Mouse (Mus musculus) MEL-GATA-1-ER (cell line): Measurements from ENCODE around the gene Pyroxd1.
"Not testable (repeated sequence)": the region's sequence is repeated elsewhere in the genome, so short reads cannot be mapped to it uniquely, and the experiment has no call there.

Experiments
- DNase-seq: peaks from one replicate; pipeline ENCODE4 v3.0.0-alpha.2; 2012; ENCODE audit warnings: low read depth; ENCODE audit errors: extremely low read depth

The Pyroxd1 gene

DNA sequence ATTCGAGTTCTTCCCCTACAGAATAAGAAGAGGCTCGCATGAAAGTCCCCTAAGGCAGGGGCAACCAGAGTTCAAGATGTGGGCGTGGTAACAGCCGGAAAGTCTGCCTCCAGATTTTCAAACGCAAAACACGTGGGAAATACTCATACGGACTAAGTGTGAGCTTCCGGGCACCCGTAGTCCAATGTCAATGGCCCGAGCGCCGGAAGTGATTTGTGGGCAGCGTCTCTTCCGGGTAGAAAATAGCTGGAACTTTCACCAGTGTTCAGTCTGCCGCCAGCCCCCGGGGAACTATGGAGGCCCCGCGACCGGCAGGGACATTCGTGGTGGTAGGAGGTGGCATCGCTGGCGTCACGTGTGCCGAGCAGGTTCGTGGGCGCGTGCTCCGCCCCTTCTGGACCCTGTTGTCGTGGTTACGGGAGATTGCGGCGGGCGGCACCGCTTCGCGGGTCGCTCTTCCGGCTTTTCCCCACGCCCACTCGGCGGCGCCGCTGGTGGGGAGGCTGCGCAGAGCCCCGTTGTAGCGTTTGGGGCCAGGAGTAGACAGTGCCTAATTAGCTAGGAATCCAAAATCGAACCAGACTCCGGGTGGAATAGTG lies at the start of gene Pyroxd1:
Pyroxd1 (plus strand) TSS at position 215 of the 599 bp plus-strand sequence.
- DNase-seq = peak; percentile 84

DNA sequence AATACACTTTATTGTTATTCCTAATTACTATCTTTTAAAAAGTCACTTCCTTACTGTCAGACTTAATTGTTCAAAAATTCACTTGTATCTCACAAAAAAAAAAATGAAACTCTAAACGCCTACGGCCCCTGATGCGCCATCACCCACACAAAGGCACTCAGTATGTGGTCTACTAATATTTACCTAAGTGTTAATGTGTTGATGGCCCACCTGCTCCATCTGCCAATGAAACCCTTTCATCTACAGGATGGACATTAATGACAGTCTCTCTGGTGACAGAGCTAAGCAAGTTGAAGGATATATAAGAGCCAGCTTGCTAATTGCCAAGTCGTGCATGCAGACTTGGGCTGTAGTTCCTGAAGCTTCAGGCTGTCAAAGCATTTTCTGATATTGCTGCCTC lies 47.4 kb upstream of the Pyroxd1 start, which contains the start of gene Iapp:
Iapp (plus strand) TSS at position 326 of the 400 bp plus-strand sequence.
- no peak for DNase-seq

DNA sequence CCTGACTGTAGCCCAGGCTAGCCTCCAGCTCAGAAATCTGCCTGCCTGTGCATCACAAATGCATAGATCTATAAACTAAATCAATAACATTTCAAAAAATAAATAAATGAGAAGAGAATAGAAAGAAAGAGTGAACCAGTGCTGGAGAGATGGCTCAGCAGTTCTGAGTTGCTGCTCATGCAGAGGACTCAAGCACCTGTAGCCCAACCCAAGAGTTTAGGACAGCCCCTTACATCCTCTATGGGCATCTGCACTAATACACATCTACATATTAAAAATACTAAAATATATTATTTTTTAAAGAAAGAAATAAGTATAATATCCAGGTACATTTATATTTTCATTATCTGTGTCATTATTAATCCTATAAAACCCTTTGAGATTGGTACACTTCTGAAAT lies 40.4 kb upstream of the Pyroxd1 start:
- no peak for DNase-seq

DNA sequence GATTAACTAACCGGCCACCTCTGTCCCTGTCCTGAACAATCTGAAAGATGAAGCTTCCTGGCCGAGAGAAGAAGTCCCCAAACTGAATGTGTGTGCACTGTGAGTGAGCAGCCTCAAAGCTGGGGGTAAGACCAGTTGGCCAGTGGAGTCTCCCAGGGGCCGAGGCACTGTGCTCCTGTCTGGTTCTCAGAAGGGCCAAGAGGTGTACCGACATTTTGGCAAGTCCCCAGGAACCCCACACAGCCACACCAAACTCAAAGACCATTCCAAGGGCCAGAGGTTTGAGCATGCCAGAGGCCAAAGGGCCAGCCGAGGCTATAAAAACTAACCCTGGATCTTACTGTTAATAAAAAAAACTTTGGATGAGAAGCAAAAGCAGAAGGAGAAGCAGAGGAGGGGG lies 31.2 kb upstream of the Pyroxd1 start:
- DNase-seq = no peak

DNA sequence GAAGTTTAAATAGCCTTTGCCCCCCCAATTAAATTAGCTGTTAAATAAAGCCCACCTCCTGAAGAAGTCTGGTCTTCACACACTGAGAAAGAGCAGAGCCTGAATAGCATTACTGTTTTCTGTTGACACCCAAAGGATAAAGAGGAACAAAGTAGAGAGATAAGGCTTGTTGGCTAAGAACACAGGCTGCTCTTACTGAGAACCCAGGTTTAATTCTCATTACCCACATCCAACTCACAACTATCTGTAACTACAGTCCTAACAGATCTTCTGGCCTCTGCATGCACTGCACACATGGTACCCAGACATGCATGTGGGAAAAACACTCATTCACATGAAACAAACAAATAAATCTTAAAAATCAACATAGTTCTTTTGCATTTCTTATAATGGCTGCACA lies 28.3 kb upstream of the Pyroxd1 start:
- peak; percentile 15 for DNase-seq

DNA sequence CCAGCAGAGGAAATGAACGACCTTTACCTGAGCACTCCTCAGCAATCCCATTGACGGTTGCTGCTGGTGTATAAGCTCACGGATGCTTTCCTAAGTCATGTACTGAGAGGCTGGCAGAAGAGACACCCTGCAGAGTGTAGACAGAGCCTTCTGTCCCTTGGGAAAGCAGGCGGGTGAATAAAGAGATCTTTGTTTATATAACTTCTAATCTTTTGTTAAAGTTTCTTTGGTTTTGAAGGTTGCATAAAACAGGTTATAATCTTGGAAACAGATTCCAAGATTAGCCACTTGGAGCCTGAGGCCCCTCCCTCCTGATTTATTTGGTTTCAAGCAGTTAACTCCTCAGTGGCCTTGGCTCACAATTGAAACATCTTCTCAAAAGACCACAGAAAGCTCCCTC lies 22.6 kb upstream of the Pyroxd1 start, which contains the start of gene Slco1a5:
Slco1a5 (minus strand) TSS at position 101 of the 400 bp plus-strand sequence.
- DNase-seq = no peak

DNA sequence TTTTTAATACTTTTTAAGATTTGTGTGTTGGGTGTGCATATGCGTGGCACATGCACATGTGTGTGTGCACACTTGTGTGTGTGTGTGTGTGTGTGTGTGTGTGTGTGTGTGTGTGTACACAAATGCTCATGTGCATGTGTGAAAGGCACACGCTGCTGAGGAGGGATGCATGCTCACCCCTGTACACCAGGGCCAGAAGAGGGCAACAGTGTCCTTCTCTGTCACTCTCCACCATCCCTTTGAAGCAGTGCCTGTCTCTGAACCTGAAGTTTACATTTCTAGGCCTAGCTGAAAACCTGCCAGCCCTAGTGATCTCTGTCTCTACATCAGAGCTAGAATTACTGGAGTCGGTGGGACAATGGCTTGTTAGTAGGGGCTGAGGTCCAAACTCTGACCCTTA lies 18.9 kb upstream of the Pyroxd1 start:
- no peak for DNase-seq

DNA sequence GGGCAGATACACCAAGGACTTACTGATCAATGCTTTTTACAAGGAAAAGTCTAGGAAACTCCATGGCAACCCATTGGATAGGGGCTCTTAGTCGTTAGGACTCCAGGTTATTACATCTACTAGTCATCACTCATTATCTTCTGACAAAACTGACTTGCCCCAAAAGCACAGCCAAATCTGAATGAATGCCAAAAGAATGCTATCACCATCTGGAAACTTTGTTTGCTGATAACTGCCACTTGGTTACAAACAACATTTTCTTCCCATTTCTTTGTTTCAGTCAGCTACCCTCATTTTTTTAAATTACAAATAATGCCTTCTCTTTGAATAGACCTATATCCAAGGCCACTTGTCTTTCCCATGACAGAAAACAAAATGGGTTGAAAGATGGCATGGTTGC lies 16.3 kb upstream of the Pyroxd1 start:
- DNase-seq = no peak

DNA sequence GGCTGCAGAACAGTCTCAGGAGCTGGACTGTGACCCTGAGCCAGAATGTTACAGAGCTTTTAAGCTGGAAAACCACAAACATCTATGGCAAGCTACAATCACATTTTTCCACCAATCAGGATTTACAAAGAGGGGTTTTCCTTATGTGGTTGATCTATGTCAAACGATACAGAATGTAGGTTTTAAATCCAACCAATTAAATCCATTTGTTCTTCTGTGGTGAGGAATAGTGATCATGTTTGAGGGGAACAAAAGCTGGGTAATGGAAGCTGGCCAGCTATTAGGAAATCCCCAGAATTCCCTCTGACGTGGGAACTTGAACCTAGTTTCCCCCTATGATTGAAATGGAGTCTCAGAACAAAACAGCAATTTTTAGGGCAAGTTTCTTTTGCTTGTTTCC lies 6.5 kb upstream of the Pyroxd1 start:
- no peak for DNase-seq

DNA sequence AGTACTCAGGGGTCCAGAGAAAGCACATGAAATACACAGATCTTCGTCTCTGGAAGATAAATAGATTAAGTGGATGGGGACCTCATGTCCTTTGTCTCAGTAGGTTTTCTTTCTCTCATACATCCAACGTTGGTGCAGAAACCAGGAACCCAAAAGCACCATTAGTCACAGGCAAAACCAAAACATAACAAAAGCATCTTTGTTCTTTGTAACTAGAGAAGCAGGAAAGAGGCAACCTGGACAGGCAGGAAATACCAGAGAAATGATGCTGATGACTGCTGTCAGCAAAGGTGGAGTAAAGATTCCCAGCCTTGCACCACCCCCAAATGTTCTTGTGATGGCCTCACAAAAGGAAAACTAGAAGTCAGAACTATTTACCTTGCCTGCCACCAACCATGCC lies 5.9 kb upstream of the Pyroxd1 start:
- no peak for DNase-seq

DNA sequence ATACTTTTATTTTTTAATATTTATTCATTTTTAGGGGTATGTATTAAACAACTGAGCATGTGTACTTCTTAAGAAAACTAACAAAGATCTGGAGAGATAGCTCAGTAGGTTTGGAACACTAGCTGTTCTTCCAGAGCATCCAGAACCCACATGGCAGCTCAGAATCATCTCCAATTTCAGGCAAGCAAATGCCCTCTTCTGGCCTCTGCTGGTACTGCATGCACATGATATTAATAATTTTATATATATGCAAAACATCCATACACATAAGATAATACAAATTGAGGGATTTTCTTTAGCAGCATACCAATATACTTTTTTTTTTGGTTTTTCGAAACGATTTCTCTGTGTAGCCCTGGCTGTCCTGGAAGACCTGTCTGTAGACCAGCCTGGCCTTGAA lies 1.9 kb upstream of the Pyroxd1 start:
- DNase-seq = peak; percentile 59

DNA sequence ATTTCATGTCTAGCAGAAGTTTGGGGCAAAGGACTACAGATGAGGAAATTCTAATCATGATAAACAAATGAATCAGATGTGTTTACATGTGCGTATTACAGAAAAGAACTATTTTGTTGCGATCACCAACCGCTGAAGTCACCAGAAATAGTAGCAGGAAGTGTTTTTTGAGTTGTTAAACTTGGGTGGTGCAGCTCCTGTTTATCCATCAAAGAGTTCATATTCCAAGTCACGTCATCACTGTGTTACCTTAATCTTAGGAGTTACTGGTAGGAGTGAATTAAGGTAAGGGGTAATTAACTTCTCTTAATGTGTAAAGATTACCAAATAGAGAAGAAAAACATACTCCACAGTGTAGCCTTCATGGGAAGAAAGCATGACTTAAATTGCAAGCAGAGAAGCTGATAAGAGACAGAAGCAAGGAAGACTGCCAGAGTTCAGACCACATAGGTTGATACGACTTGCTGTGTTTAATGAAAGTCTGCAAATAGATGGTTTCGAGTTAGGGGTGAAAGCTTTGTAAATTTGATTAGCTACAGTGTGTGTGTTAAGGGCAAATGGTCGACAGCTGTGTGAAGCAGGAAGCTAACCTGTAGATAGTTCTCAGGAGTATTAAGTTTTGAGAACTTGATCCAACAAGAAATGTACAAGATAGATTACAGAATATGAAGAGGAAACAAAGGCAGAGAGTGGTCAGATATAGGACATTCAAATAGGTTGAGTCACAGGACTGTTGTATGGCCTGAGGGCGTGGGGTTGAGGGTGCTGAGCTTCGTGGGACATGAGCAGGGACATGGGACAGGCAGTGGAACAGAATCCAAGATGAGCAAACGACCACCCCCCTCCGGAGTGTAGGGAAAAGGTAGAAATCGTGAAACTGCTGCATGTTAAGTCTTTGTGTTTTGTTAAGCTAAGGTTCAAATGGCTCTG lies 992 bp downstream of the Pyroxd1 start:
- DNase-seq = peak; percentile 30

DNA sequence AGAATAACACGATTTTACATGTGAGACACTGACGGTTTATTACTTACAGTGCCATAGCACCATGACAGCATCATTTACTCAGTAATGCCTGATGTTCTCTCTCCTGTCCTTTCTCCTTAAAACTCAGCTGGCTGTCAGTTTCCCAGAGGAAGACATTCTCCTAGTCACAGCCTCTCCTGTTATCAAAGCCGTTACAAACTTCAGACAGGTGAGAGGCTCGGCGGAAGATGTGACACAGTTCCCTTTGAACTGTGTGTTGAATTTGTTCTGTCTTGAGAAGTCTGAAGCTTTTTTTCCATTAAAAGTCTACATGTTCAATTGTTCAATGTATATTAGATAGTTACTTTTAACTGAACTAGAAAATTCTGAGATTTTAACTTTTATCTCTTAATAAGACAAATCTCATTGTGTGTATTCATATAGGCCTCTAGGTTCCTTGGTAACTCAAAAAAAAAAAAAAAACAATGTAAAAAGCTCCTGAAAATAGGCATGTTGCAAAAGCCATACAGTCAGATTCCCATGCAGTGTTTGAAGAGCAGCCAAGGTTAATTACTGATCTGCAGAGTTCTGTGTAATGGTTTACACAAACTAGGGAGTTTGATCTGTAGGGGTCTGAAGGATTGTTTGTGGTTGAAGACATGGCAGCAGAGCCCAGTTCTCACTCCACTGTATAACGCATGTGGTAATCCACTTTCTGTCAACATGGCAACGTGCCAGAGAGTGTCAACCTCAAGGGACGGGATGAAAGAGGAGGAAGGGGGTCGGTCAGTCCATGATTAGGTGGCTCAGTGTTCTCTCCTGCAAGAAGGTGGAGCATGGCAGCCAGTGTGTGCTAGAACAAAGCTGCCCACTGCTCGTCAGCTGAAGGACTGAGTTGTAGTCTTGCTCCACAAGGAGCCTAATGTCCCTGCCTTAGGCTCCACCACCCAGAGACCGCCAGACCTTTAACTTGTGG lies 2.3 kb downstream of the Pyroxd1 start:
- DNase-seq = no peak

DNA sequence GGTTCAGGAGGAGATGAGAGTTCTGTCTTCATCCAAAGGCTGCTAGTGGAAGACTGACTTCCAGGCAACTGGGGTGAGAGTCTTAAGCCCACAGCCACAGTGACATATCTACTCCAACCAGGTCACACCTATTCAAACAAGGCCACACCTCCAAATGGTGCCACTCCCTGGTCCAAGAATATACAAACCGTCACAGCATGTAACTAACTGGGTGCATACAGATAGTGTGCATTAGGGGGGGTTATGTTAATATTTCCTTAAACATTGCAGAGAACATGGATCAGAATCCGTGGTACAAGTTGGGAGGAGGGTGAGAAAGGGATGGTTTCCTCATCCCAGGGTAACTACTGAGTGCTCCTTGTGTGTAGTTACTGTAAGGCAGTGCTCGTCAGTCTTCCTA lies 6.6 kb downstream of the Pyroxd1 start:
- not testable (repeated sequence) for DNase-seq

DNA sequence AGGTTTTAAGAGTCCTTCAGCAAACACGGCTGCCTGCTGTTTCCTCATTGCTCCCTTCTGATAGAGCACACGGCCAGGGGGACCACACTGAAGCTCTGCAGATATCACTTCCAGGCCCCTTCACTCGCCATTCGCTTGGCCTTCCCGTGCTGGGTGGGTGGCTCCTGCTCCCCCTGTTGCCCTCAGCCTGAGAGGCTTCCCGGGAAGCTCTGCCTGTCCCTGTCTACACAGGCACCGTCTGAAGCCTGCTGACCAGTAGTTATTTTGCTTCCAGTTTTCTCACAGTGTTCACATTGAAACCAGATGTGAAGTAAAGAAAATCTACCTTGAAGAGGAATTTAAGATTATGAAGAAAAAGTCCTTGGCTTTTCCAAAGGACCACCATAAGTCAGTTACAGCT lies 11.7 kb downstream of the Pyroxd1 start:
- DNase-seq = no peak

DNA sequence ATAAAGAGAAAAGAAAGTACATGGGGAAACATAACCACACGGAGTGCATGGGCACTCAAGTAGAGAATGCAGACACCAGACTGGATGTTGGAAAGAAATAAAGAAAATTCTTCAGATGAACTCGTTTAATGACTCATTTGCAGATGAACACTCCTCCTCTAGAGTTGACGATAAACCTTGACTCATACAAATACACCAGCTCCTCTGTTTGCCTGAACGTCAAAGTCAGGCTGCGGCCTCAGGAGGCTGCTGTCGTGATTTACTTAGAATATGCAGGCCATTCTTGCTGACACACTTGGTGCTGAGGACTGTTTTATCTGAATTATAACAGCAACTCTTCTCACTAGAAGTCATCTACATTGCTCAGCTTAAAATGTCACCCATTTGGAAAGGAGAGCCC lies 16.6 kb downstream of the Pyroxd1 start:
- no peak for DNase-seq

DNA sequence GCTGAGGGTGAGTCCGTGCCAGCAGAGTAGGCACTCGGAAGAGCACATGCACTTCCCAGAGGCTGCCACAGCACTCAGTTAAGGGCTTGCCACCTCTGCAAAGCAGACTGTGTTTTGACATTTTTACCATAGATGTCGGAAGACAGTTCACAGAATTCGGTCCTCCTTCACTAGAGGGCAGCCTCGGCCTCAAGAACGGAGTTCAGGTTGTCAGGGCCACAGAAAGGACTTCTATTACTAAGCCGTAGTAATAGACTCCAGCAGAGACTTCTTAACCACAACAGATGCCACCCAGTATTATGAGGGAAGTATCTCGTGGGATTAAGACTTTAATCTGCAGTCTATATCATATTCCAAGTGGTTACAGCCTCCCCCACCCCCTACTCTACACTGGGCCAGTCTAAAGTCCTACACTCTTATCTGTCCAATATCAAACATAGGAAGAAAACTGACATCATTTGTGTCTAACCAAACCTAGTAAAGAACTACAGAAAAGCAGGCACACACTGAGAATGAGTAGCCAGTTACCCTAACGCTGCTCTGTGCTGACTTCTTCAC lies 17.6 kb downstream of the Pyroxd1 start:
- no peak for DNase-seq

DNA sequence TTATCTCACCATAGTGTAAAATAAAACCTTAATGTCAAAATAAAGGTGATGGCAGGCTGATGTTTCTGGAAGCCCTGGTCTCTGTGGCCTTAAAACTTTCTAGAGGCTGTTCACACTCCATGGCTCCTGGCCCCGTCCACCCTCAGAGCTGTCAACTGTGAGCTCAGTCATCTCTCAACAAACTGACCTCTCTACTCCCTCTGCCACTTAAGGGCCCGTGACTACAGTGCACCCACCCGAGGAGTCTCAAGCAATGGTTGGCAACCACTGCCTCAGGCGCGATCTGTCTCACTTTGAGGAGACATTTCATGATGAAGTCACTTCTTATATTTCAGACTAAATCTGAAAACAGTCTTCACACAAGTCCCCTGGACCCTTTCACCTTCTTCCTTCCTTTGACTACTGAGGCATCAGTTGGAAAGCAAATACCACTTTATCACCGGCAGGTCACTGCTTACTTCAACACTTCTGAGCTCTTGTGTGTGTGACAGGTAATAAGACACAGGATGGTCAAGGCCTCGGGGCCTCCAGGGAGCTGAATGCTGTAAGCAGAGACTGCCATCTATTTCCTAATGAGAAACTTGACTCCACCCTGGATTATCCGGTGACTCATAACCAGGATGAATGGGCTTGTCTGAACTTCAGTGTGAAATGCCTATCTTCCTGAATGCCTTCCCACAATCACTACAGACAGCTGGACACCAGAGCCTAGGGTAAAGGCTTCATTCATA lies 20.5 kb downstream of the Pyroxd1 start:
- no peak for DNase-seq

DNA sequence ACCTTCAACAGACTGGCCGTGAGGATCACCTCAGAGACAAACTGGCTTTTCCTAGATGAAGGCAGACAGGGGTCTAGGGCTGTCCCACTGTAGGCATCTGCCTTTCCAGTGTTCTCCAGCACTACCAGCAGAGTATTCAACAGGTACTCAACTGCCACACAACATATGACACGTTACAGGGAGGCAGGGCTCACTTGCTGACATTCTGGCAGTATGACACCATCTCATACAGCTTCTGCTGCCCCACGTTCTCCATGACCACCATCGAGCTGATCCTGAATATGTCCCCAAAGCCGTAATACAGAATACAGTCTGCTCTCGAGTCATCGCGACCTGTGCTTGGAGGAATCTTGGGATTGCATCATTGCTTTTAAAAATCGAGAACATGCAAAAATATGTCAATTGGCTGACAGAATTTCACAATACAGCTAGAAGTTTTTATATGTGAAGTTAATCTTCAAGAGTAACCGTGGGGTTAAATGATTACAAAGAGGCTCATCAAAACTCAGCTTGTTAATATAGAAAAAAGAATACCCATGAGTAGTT lies 21.1 kb downstream of the Pyroxd1 start:
- no peak for DNase-seq

DNA sequence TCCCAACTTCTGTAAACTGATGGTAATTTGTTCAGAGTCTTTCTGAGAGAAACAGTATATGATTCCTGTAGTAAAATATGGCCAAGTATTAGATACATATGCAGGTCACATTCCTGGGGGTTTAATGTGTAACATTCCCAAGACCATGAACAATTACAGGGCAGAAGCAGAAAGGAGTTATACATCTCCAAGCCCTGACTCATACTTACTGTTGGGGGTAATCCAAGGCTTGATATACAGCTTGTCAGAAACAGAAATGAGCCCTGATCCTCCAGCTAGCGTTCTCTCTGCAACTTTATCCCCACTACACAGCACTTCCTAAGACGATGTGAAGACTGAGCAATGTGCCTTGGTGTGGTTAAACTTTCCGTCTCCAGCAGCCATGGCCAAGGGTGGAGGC lies 22.1 kb downstream of the Pyroxd1 start:
- DNase-seq = no peak
